Comparison of ENCODE assay signal across 35 mouse cellular contexts in the genomic region with DNA sequence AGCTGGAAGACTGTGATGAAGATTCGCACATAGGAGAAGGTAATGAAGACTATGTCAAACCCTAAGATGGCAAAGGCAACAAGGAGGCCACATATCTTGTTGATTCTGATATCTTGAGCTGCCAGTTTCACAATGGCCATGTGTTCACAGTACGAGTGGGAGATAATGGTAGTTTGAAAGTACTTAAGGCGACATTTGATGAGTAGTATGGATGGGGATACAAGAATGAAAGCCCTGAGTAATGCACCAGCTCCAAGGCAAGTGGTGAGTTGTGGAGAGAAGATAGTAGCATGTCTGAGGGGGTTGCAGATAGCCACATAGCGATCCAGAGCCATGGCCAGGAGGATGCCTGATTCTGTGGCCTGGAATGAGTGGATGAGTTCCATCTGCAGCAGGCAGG. TPM values are rescaled to one million over a fixed set of nuclear protein-coding genes. Genes with fewer than 3 reads are reported as not detected.
"Had no signal": no experiment of that assay in that cellular context is flagged by ENCODE, and none has a peak within 500 bp of the region (broad histone marks: within the 10 kb centered on the region; RNA-seq: fewer than 3 reads in every experiment).

No protein-coding gene starts in this region.

RNA-seq across cellular contexts. Expression of a gene that starts 1.8 kb away (rescaled TPM):
- total RNA-seq: gastrocnemius, adult 18-20 months; gastrocnemius, adult 8-10 months; gastrocnemius, postnatal 14 days; gastrocnemius, postnatal 36 days; heart, adult 2 months; heart, postnatal 14 days; heart, postnatal 36 days; hematopoietic stem cell, adult 5-6 weeks; hindbrain, postnatal 0 days; layer of hippocampus, adult 18-20 months; layer of hippocampus, adult 8-10 months; layer of hippocampus, postnatal 14 days; layer of hippocampus, postnatal 36 days; left cerebral cortex, adult 18-20 months; left cerebral cortex, adult 8-10 months; left cerebral cortex, postnatal 10 days; left cerebral cortex, postnatal 25 days; left cerebral cortex, postnatal 4 days had no signal
- polyA plus RNA-seq: gonadal fat pad, adult 2 months; heart, adult 2 months; heart, embryonic 11.5 days; heart, embryonic 13.5 days; heart, embryonic 15.5 days; heart, postnatal 0 days; hindbrain, embryonic 11.5 days; hindbrain, embryonic 13.5 days; hindbrain, embryonic 15.5 days; hindbrain, postnatal 0 days; intestine, embryonic 14.5 days; intestine, embryonic 16.5 days; kidney, adult 2 months; kidney, embryonic 15.5 days; kidney, postnatal 0 days; large intestine, adult 2 months; limb, embryonic 11.5 days; limb, embryonic 13.5 days; limb, embryonic 15.5 days had no signal

RNA-seq across cellular contexts. Expression of a gene that starts 6.3 kb away (rescaled TPM):
- total RNA-seq: gastrocnemius, adult 18-20 months; gastrocnemius, adult 8-10 months; gastrocnemius, postnatal 14 days; gastrocnemius, postnatal 36 days; heart, adult 2 months; heart, postnatal 14 days; heart, postnatal 36 days; hematopoietic stem cell, adult 5-6 weeks; hindbrain, postnatal 0 days; layer of hippocampus, adult 18-20 months; layer of hippocampus, adult 8-10 months; layer of hippocampus, postnatal 14 days; layer of hippocampus, postnatal 36 days; left cerebral cortex, adult 18-20 months; left cerebral cortex, adult 8-10 months; left cerebral cortex, postnatal 10 days; left cerebral cortex, postnatal 25 days; left cerebral cortex, postnatal 4 days had no signal
- polyA plus RNA-seq: gonadal fat pad, adult 2 months; heart, adult 2 months; heart, embryonic 11.5 days; heart, embryonic 13.5 days; heart, embryonic 15.5 days; heart, postnatal 0 days; hindbrain, embryonic 11.5 days; hindbrain, embryonic 13.5 days; hindbrain, embryonic 15.5 days; hindbrain, postnatal 0 days; intestine, embryonic 14.5 days; intestine, embryonic 16.5 days; kidney, adult 2 months; kidney, embryonic 15.5 days; kidney, postnatal 0 days; large intestine, adult 2 months; limb, embryonic 11.5 days; limb, embryonic 13.5 days; limb, embryonic 15.5 days had no signal

RNA-seq across cellular contexts. Expression of a gene that starts 14.0 kb away (rescaled TPM):
- total RNA-seq: gastrocnemius, adult 18-20 months; gastrocnemius, adult 8-10 months; gastrocnemius, postnatal 14 days; gastrocnemius, postnatal 36 days; heart, adult 2 months; heart, postnatal 14 days; heart, postnatal 36 days; hematopoietic stem cell, adult 5-6 weeks; hindbrain, postnatal 0 days; layer of hippocampus, adult 18-20 months; layer of hippocampus, adult 8-10 months; layer of hippocampus, postnatal 14 days; layer of hippocampus, postnatal 36 days; left cerebral cortex, adult 18-20 months; left cerebral cortex, adult 8-10 months; left cerebral cortex, postnatal 10 days; left cerebral cortex, postnatal 25 days; left cerebral cortex, postnatal 4 days had no signal
- polyA plus RNA-seq: gonadal fat pad, adult 2 months; heart, adult 2 months; heart, embryonic 11.5 days; heart, embryonic 13.5 days; heart, embryonic 15.5 days; heart, postnatal 0 days; hindbrain, embryonic 11.5 days; hindbrain, embryonic 13.5 days; hindbrain, embryonic 15.5 days; hindbrain, postnatal 0 days; intestine, embryonic 14.5 days; intestine, embryonic 16.5 days; kidney, adult 2 months; kidney, embryonic 15.5 days; kidney, postnatal 0 days; large intestine, adult 2 months; limb, embryonic 11.5 days; limb, embryonic 13.5 days; limb, embryonic 15.5 days had no signal

RNA-seq across cellular contexts. Expression of a gene that starts 20.5 kb away (rescaled TPM):
- total RNA-seq: gastrocnemius, adult 18-20 months; gastrocnemius, adult 8-10 months; gastrocnemius, postnatal 14 days; gastrocnemius, postnatal 36 days; heart, adult 2 months; heart, postnatal 14 days; heart, postnatal 36 days; hematopoietic stem cell, adult 5-6 weeks; hindbrain, postnatal 0 days; layer of hippocampus, adult 18-20 months; layer of hippocampus, adult 8-10 months; layer of hippocampus, postnatal 14 days; layer of hippocampus, postnatal 36 days; left cerebral cortex, adult 18-20 months; left cerebral cortex, adult 8-10 months; left cerebral cortex, postnatal 10 days; left cerebral cortex, postnatal 25 days; left cerebral cortex, postnatal 4 days had no signal
- polyA plus RNA-seq: gonadal fat pad, adult 2 months; heart, adult 2 months; heart, embryonic 13.5 days; heart, embryonic 15.5 days; heart, postnatal 0 days; hindbrain, embryonic 11.5 days; hindbrain, embryonic 13.5 days; hindbrain, embryonic 15.5 days; hindbrain, postnatal 0 days; intestine, embryonic 14.5 days; intestine, embryonic 16.5 days; kidney, adult 2 months; kidney, embryonic 15.5 days; kidney, postnatal 0 days; large intestine, adult 2 months; limb, embryonic 11.5 days; limb, embryonic 13.5 days; limb, embryonic 15.5 days had no signal

RNA-seq across cellular contexts. Expression of a gene that starts 32.9 kb away (rescaled TPM):
- total RNA-seq: gastrocnemius, adult 18-20 months; gastrocnemius, adult 8-10 months; gastrocnemius, postnatal 14 days; gastrocnemius, postnatal 36 days; heart, adult 2 months; heart, postnatal 14 days; heart, postnatal 36 days; hematopoietic stem cell, adult 5-6 weeks; hindbrain, postnatal 0 days; layer of hippocampus, adult 18-20 months; layer of hippocampus, adult 8-10 months; layer of hippocampus, postnatal 14 days; layer of hippocampus, postnatal 36 days; left cerebral cortex, adult 18-20 months; left cerebral cortex, adult 8-10 months; left cerebral cortex, postnatal 10 days; left cerebral cortex, postnatal 25 days; left cerebral cortex, postnatal 4 days had no signal
- polyA plus RNA-seq: gonadal fat pad, adult 2 months; heart, adult 2 months; heart, embryonic 11.5 days; heart, embryonic 13.5 days; heart, embryonic 15.5 days; heart, postnatal 0 days; hindbrain, embryonic 11.5 days; hindbrain, embryonic 13.5 days; hindbrain, embryonic 15.5 days; hindbrain, postnatal 0 days; intestine, embryonic 14.5 days; intestine, embryonic 16.5 days; kidney, adult 2 months; kidney, embryonic 15.5 days; kidney, postnatal 0 days; large intestine, adult 2 months; limb, embryonic 11.5 days; limb, embryonic 13.5 days; limb, embryonic 15.5 days had no signal
